20 mouse cellular contexts compared by ENCODE assay signal in the genomic region with DNA sequence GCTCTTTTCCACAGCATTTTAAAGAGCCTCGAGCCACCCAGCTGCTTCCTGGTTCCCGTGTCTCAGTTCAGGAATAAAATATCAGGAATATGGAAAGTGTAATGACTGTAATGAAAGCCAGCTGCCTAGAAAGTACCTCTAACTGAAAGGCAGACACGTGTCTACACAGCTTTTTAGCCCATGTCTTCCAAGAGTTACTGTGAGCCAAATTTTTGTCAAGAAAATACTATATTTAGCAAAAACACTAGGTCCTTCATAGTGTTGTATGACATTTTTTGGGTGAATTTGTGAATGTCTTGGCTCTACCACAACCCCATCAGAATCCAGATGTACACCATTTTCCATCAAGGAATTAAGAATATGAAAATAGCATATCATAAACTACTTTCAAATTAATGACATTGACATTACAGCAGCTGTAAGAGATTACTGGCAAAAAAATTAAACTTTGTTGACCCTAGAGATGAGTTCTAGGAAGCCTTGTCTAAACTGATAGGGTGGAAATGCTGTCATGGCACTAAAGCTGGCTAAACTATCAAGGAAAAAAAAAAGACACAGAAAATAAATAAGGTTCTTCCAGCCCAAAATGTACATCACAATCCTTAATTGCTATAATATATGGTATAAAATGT.
A peak's percentile ranks its signal among the peaks of the same experiment; 100 is the strongest.
DNase-seq lines count a peak whose midpoint lies in the region; ATAC-seq and TF ChIP-seq lines count a peak whose summit lies in the region.
"Had no signal": no experiment of that assay in that cellular context is flagged by ENCODE, and none has a peak within 500 bp of the region (broad histone marks: within the 10 kb centered on the region; RNA-seq: fewer than 3 reads in every experiment).

No protein-coding gene starts in this region.

- no peaks in the 10 kb centered on the region for H3K4me1 ChIP-seq in embryonic facial prominence, embryonic 11.5 days (ENCODE audit: control insufficient read depth, insufficient read depth, low read length)
- no peaks in the 10 kb centered on the region for H3K4me1 ChIP-seq in embryonic facial prominence, embryonic 10.5 days
- no peaks in the 10 kb centered on the region for H3K4me1 ChIP-seq in lung, embryonic 15.5 days
- no peaks in the 10 kb centered on the region for H3K4me1 ChIP-seq in limb, embryonic 14.5 days (ENCODE audit: control insufficient read depth, insufficient read depth, low read length)
- H3K4me1 ChIP-seq in hindbrain, embryonic 12.5 days: no peaks in the 10 kb centered on the region
- H3K4me1 ChIP-seq: embryonic facial prominence, embryonic 15.5 days; forebrain, embryonic 12.5 days; heart, embryonic 12.5 days; hindbrain, embryonic 10.5 days; hindbrain, embryonic 15.5 days had no signal

- no peak overlapping the region for H3K27ac ChIP-seq in embryonic facial prominence, embryonic 11.5 days (replicated peaks; ENCODE audit: low read depth, low read length)
- no peak overlapping the region for H3K27ac ChIP-seq in embryonic facial prominence, embryonic 10.5 days (replicated peaks)
- H3K27ac ChIP-seq in lung, embryonic 15.5 days: no peak overlapping the region
- no peak overlapping the region for H3K27ac ChIP-seq in limb, embryonic 14.5 days (replicated peaks; ENCODE audit: low read depth, low read length)
- no peak overlapping the region for H3K27ac ChIP-seq in hindbrain, embryonic 12.5 days
- H3K27ac ChIP-seq: embryonic facial prominence, embryonic 15.5 days; forebrain, embryonic 12.5 days; hindbrain, embryonic 10.5 days; hindbrain, embryonic 15.5 days had no signal

- no peak for ATAC-seq in embryonic facial prominence, embryonic 11.5 days (replicated peaks; ENCODE audit: insufficient number of reproducible peaks, low FRiP score, low TSS enrichment, low read depth)
- ATAC-seq in lung, embryonic 15.5 days (ENCODE audit: borderline replicate concordance, extremely low read depth, low FRiP score, low TSS enrichment): peak; percentile 79; the same call in 1 of the 2 replicates
- 0 out of 2 replicates have a peak, but pooled peaks have one; percentile 41 for ATAC-seq in limb, embryonic 14.5 days (ENCODE audit: low FRiP score, low read depth)
- no peak for ATAC-seq in hindbrain, embryonic 12.5 days (ENCODE audit: low FRiP score)
- ATAC-seq: forebrain, embryonic 16.5 days had no signal

- peak; percentile 42 for DNase-seq in embryonic facial prominence, embryonic 11.5 days (ENCODE audit: low spot score)
- DNase-seq in embryonic facial prominence, embryonic 10.5 days (ENCODE audit: low spot score): no peak
- no peak for DNase-seq in lung, postnatal 25 days (ENCODE audit: low spot score)
- DNase-seq in NIH3T3 (ENCODE audit: low read depth): peak; percentile 26
- peak; percentile 44 for DNase-seq in limb, embryonic 14.5 days (ENCODE audit: low spot score)
- DNase-seq in gastrocnemius, postnatal 25 days: no peak
- DNase-seq: adrenal gland, adult 8-10 months; adrenal gland, postnatal 36 days; cerebellum, adult 2 months; cerebellum, postnatal 10 days; gastrocnemius, postnatal 10 days had no signal

- no peaks in the 10 kb centered on the region for H3K36me3 ChIP-seq in embryonic facial prominence, embryonic 11.5 days (replicated peaks; ENCODE audit: control insufficient read depth, insufficient read depth, low read depth, low read length)
- H3K36me3 ChIP-seq in embryonic facial prominence, embryonic 10.5 days (replicated peaks): no peaks in the 10 kb centered on the region
- H3K36me3 ChIP-seq in lung, embryonic 15.5 days: no peaks in the 10 kb centered on the region
- H3K36me3 ChIP-seq in limb, embryonic 14.5 days (ENCODE audit: control insufficient read depth, insufficient read depth, low read length): no peaks in the 10 kb centered on the region
- H3K36me3 ChIP-seq in hindbrain, embryonic 12.5 days: no peaks in the 10 kb centered on the region
- H3K36me3 ChIP-seq: embryonic facial prominence, embryonic 15.5 days; forebrain, embryonic 12.5 days; heart, embryonic 12.5 days; hindbrain, embryonic 10.5 days; hindbrain, embryonic 15.5 days had no signal

- H3K9me3 ChIP-seq in embryonic facial prominence, embryonic 11.5 days (replicated peaks; ENCODE audit: control insufficient read depth, low read length): no peaks in the 10 kb centered on the region
- H3K9me3 ChIP-seq in embryonic facial prominence, embryonic 10.5 days: no peaks in the 10 kb centered on the region
- no peaks in the 10 kb centered on the region for H3K9me3 ChIP-seq in lung, embryonic 15.5 days
- no peaks in the 10 kb centered on the region for H3K9me3 ChIP-seq in limb, embryonic 14.5 days (ENCODE audit: control insufficient read depth, low read length)
- no peaks in the 10 kb centered on the region for H3K9me3 ChIP-seq in hindbrain, embryonic 12.5 days (replicated peaks)
- H3K9me3 ChIP-seq: embryonic facial prominence, embryonic 15.5 days; forebrain, embryonic 12.5 days; heart, embryonic 12.5 days; hindbrain, embryonic 10.5 days; hindbrain, embryonic 15.5 days had no signal

- H3K27me3 ChIP-seq in embryonic facial prominence, embryonic 11.5 days (ENCODE audit: control insufficient read depth, insufficient read depth, low read length): no peaks in the 10 kb centered on the region
- no peaks in the 10 kb centered on the region for H3K27me3 ChIP-seq in embryonic facial prominence, embryonic 10.5 days (replicated peaks; ENCODE audit: low read depth, poor library complexity, severe bottlenecking)
- no peaks in the 10 kb centered on the region for H3K27me3 ChIP-seq in lung, embryonic 15.5 days
- H3K27me3 ChIP-seq in limb, embryonic 14.5 days (ENCODE audit: control insufficient read depth, insufficient read depth, low read length): no peaks in the 10 kb centered on the region
- no peaks in the 10 kb centered on the region for H3K27me3 ChIP-seq in hindbrain, embryonic 12.5 days
- H3K27me3 ChIP-seq: CH12.LX; embryonic facial prominence, embryonic 15.5 days; forebrain, embryonic 12.5 days; heart, embryonic 12.5 days; hindbrain, embryonic 15.5 days had no signal

- no peak overlapping the region for H3K4me3 ChIP-seq in embryonic facial prominence, embryonic 11.5 days (ENCODE audit: low read depth, low read length)
- H3K4me3 ChIP-seq in embryonic facial prominence, embryonic 10.5 days: no peak overlapping the region
- no peak overlapping the region for H3K4me3 ChIP-seq in lung, embryonic 15.5 days
- no peak overlapping the region for H3K4me3 ChIP-seq in limb, embryonic 14.5 days (replicated peaks; ENCODE audit: low read length)
- H3K4me3 ChIP-seq in hindbrain, embryonic 12.5 days: no peak overlapping the region
- H3K4me3 ChIP-seq: embryonic facial prominence, embryonic 15.5 days; forebrain, embryonic 12.5 days; heart, embryonic 12.5 days; hindbrain, embryonic 10.5 days; hindbrain, embryonic 15.5 days had no signal

- no peak overlapping the region for H3K9ac ChIP-seq in embryonic facial prominence, embryonic 11.5 days (replicated peaks; ENCODE audit: low read length)
- no peak overlapping the region for H3K9ac ChIP-seq in lung, embryonic 15.5 days
- H3K9ac ChIP-seq in limb, embryonic 14.5 days (ENCODE audit: low read depth, low read length, severe bottlenecking): no peak overlapping the region
- H3K9ac ChIP-seq in hindbrain, embryonic 12.5 days: no peak overlapping the region
- H3K9ac ChIP-seq: embryonic facial prominence, embryonic 15.5 days; forebrain, embryonic 12.5 days; heart, embryonic 12.5 days; hindbrain, embryonic 15.5 days had no signal

- no peak for TF ChIP-seq POLR2A in limb, embryonic 14.5 days (IDR thresholded peaks at IDR 0.05; ENCODE audit: borderline replicate concordance, extremely low read depth, insufficient read depth, insufficient read length)

- no peak overlapping the region for H3K4me2 ChIP-seq in embryonic facial prominence, embryonic 11.5 days (ENCODE audit: low read depth, low read length)
- no peak overlapping the region for H3K4me2 ChIP-seq in lung, embryonic 15.5 days
- H3K4me2 ChIP-seq in limb, embryonic 14.5 days (replicated peaks; ENCODE audit: low read depth, low read length, severe bottlenecking): no peak overlapping the region
- no peak overlapping the region for H3K4me2 ChIP-seq in hindbrain, embryonic 12.5 days (replicated peaks)
- H3K4me2 ChIP-seq: embryonic facial prominence, embryonic 15.5 days; forebrain, embryonic 12.5 days; heart, embryonic 12.5 days; hindbrain, embryonic 15.5 days had no signal

- 47% methylated on average over 3 of the region's 3 CpGs for WGBS in embryonic facial prominence, embryonic 11.5 days
- WGBS in embryonic facial prominence, embryonic 10.5 days: 61% methylated on average over 3 of the region's 3 CpGs
- WGBS in lung, embryonic 15.5 days: 48% methylated on average over 3 of the region's 3 CpGs
- 32% methylated on average over 3 of the region's 3 CpGs for WGBS in limb, embryonic 14.5 days
- 61% methylated on average over 3 of the region's 3 CpGs for WGBS in hindbrain, embryonic 12.5 days

Comparison
In these comparisons a context has a peak if more than half of its experiments do, and no peak if none do; other contexts are left out.
1. DNase-seq: peak in embryonic facial prominence, embryonic 11.5 days (single experiment), NIH3T3 (single experiment) and limb, embryonic 14.5 days (single experiment); none in embryonic facial prominence, embryonic 10.5 days (single experiment), lung, postnatal 25 days (single experiment) and gastrocnemius, postnatal 25 days (single experiment).
2. ATAC-seq: peak in lung, embryonic 15.5 days (single experiment) and limb, embryonic 14.5 days (single experiment); none in embryonic facial prominence, embryonic 11.5 days (single experiment) and hindbrain, embryonic 12.5 days (single experiment).